Mouse (Mus musculus) megakaryocyte-erythroid progenitor cell, adult 5-6 weeks (primary cell): Measurements from ENCODE around the gene Glipr2. TPM values are rescaled to one million over a fixed set of nuclear protein-coding genes. Genes with fewer than 3 reads are reported as not detected.

Source experiments
- total RNA-seq, 2 experiments: library from RNA; stranded (forward) in 1 of 2; stranded (reverse) in 1 of 2; fragments of 200-1000, 215-1000 nt in 1 of 2; fragments of >200 nt in 1 of 2; fragmentation: Nextera tagmentation in 1 of 2; gene quantifications; 2 replicates each; pipeline ENCODE4 v1.2.3; 2014 to 2017

The Glipr2 gene
- total RNA-seq, 2 experiments from 2014 or later = 12.2 to 12.6 TPM

Other genes starting within 250 kb of the Glipr2 start
- gene Olfr71, start 247.1 kb upstream of the Glipr2 start, total RNA-seq (2014; fragmentation: Nextera tagmentation) = not detected in 2 replicates
- gene Olfr71, start 247.1 kb upstream of the Glipr2 start, total RNA-seq (2017) = not detected in 2 replicates
- not detected in 2 replicates for gene Hrct1, start 230.2 kb upstream of the Glipr2 start, total RNA-seq (2014; fragmentation: Nextera tagmentation)
- gene Hrct1, start 230.2 kb upstream of the Glipr2 start, total RNA-seq (2017) = not detected in 2 replicates
- gene Spaar, start 227.4 kb upstream of the Glipr2 start, total RNA-seq (2014; fragmentation: Nextera tagmentation) = not detected in 2 replicates
- gene Spaar, start 227.4 kb upstream of the Glipr2 start, total RNA-seq (2017) = not detected in 2 replicates
- gene Olfr159, start 186.4 kb upstream of the Glipr2 start, total RNA-seq (2014; fragmentation: Nextera tagmentation) = not detected in 2 replicates
- gene Olfr159, start 186.4 kb upstream of the Glipr2 start, total RNA-seq (2017) = not detected in 2 replicates
- not detected in 2 replicates for gene Olfr156, start 133.5 kb upstream of the Glipr2 start, total RNA-seq (2014; fragmentation: Nextera tagmentation)
- gene Olfr156, start 133.5 kb upstream of the Glipr2 start, total RNA-seq (2017) = not detected in 2 replicates
- gene Olfr157, start 117.2 kb upstream of the Glipr2 start, total RNA-seq (2014; fragmentation: Nextera tagmentation) = not detected in 2 replicates
- not detected in 2 replicates for gene Olfr157, start 117.2 kb upstream of the Glipr2 start, total RNA-seq (2017)
- gene Olfr155, start 105.8 kb upstream of the Glipr2 start, total RNA-seq (2014; fragmentation: Nextera tagmentation) = not detected in 2 replicates
- not detected in 2 replicates for gene Olfr155, start 105.8 kb upstream of the Glipr2 start, total RNA-seq (2017)
- gene Reck, start 81.9 kb upstream of the Glipr2 start, total RNA-seq (2014; fragmentation: Nextera tagmentation) = 0.20 TPM in 1 of 2 replicates, not detected in the other
- 0.61 TPM in 1 of 2 replicates, not detected in the other for gene Reck, start 81.9 kb upstream of the Glipr2 start, total RNA-seq (2017)
- gene Ccin, start 26.1 kb downstream of the Glipr2 start, total RNA-seq (2014; fragmentation: Nextera tagmentation) = not detected in 2 replicates
- gene Ccin, start 26.1 kb downstream of the Glipr2 start, total RNA-seq (2017) = not detected in 2 replicates
- gene Clta, start 47.1 kb downstream of the Glipr2 start, total RNA-seq (2014; fragmentation: Nextera tagmentation) = 198 and 217 TPM in 2 replicates
- gene Clta, start 47.1 kb downstream of the Glipr2 start, total RNA-seq (2017) = 368 and 393 TPM in 2 replicates
- 38.3 and 48.9 TPM in 2 replicates for gene Gne, start 126.8 kb downstream of the Glipr2 start, total RNA-seq (2014; fragmentation: Nextera tagmentation)
- gene Gne, start 126.8 kb downstream of the Glipr2 start, total RNA-seq (2017) = 35.4 and 42.6 TPM in 2 replicates